8 mouse cellular contexts compared by ENCODE assay signal in the genomic region with DNA sequence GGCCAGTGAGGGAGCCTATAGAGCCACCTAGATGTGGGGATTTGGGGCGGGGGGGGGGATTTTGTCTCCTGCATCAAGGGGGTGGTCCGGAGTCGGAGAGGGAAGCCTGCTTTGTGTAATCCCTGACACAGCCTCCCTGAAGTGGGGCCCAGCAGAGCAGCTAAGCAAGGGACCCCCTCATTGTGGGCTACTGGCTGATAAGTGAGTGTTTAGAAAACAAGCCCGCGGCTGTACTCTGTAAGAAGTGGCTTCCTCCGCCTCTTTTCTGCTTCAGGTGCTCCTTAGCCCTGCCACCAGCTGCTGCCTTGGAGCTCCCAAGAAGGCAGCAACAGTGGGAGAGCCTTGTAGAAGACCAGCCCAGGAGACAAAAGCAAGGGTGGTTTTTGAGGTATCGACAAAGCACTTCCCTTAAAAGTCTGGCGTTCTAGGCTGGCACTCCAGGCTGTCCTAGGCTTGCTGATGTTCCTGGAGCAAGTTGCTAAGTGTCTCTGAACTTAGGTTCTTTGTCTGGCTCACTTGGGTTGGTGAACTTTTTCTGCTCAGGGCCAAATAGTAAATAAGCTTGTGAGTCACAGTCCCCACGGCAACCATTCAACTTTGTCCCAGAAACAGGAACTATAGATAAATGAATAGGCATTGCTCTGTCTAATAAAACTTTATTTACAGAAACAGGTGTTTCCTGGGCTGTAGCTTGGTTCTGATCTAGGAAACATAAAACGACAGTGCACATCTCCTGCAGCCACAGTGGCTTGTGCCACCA.
DNase-seq lines count a peak whose midpoint lies in the region; ATAC-seq lines count a peak whose summit lies in the region.

No protein-coding gene starts in this region.

- H3K4me3 ChIP-seq in forebrain, embryonic 16.5 days (replicated peaks; ENCODE audit: low read length), result peak overlapping the region; percentile 22; the same call in 1 of the 2 replicates
- H3K4me3 ChIP-seq in limb, embryonic 15.5 days, result peak overlapping the region; percentile 27

- H3K27me3 ChIP-seq in forebrain, embryonic 16.5 days (replicated peaks; ENCODE audit: control insufficient read depth, insufficient read depth, low read length), result no peaks in the 10 kb centered on the region
- H3K27me3 ChIP-seq in limb, embryonic 15.5 days, result no peaks in the 10 kb centered on the region

- H3K9me3 ChIP-seq in forebrain, embryonic 16.5 days (ENCODE audit: control insufficient read depth, low read length), result no peaks in the 10 kb centered on the region
- no peaks in the 10 kb centered on the region for H3K9me3 ChIP-seq in limb, embryonic 15.5 days

- ATAC-seq in forebrain, embryonic 16.5 days, result no peak
- ATAC-seq in limb, embryonic 15.5 days (ENCODE audit: insufficient number of reproducible peaks, low FRiP score, low TSS enrichment, low read depth), result no peak
- ATAC-seq in neutrophil, adult 5-6 weeks (ENCODE audit: extremely low read depth, insufficient number of reproducible peaks, low FRiP score, poor library complexity, severe bottlenecking), result peak; percentile 59

- peak overlapping the region; percentile 45 for H3K4me2 ChIP-seq in forebrain, embryonic 16.5 days (ENCODE audit: low read length)
- peak overlapping the region; percentile 59 for H3K4me2 ChIP-seq in limb, embryonic 15.5 days

- H3K27ac ChIP-seq in forebrain, embryonic 16.5 days (ENCODE audit: low read length), result no peak overlapping the region
- H3K27ac ChIP-seq in limb, embryonic 15.5 days, result peak overlapping the region; percentile 80

- peaks cover 14% of the 10 kb centered on the region for H3K4me1 ChIP-seq in forebrain, embryonic 16.5 days (replicated peaks; ENCODE audit: control insufficient read depth, insufficient read depth, low read length)
- peaks cover 49% of the 10 kb centered on the region for H3K4me1 ChIP-seq in limb, embryonic 15.5 days

- 11% methylated on average over 10 of the region's 10 CpGs for WGBS in forebrain, embryonic 16.5 days
- WGBS in limb, embryonic 15.5 days, result 5% methylated on average over 10 of the region's 10 CpGs

- peak; percentile 57 to 79 for DNase-seq in adrenal gland, adult (ENCODE audit: inconsistent age in 2 of 2, low spot score in 1 of 2)
- no peak for DNase-seq in adrenal gland, postnatal 4 days (ENCODE audit: low spot score in 2 of 2)
- peak; percentile 82 for DNase-seq in NIH3T3 (ENCODE audit: low read depth)
- DNase-seq in ovary, postnatal 36 days (ENCODE audit: low spot score), result no peak
- DNase-seq in cerebellum, adult 11-12 months, result no peak

- peak overlapping the region; percentile 6 for H3K9ac ChIP-seq in forebrain, embryonic 16.5 days (replicated peaks; ENCODE audit: low read depth, low read length)
- H3K9ac ChIP-seq in limb, embryonic 15.5 days, result no peak overlapping the region

- no peaks in the 10 kb centered on the region for H3K36me3 ChIP-seq in forebrain, embryonic 16.5 days (ENCODE audit: control insufficient read depth, insufficient read depth)
- no peaks in the 10 kb centered on the region for H3K36me3 ChIP-seq in limb, embryonic 15.5 days

Comparison
In these comparisons a context has a peak if more than half of its experiments do, and no peak if none do; other contexts are left out.
1. DNase-seq: peak in adrenal gland, adult (2 of 2) and NIH3T3 (single experiment); none in adrenal gland, postnatal 4 days (0 of 2), ovary, postnatal 36 days (single experiment) and cerebellum, adult 11-12 months (single experiment).